Mouse (Mus musculus): ENCODE data around the gene Ftcd. TPM values are rescaled to one million over a fixed set of nuclear protein-coding genes. Genes with fewer than 3 reads are reported as not detected.
A peak's percentile ranks its signal among the peaks of the same experiment; 100 is the strongest.

Ftcd gene
- total RNA-seq, 2 experiments from 2014 or later = 0.16 TPM; not detected in 1

GRCm38 (mm10) chr10:76596338-76596737 lies 20.9 kb downstream of the Ftcd start:
- intact Hi-C loops (cut with DNase I) = no loop called here

GRCm38 (mm10) chr10:76602690-76603089 lies 27.2 kb downstream of the Ftcd start:
- intact Hi-C loops (cut with DNase I) = no loop called here
- no peak for DNase-seq (ENCODE audit: low spot score in 2 of 2)

More at GRCm38 (mm10) chr10:76596338-76596737, 20.9 kb downstream of the Ftcd start:
- DNase-seq (ENCODE audit: low spot score in 2 of 2) = no peak

- DNase-seq (ENCODE audit: low spot score in 2 of 2) = no peak
- intact Hi-C loops (cut with DNase I) = no loop called here
Observed at GRCm38 (mm10) chr10:76612473-76612872, 37.0 kb downstream of the Ftcd start.

GRCm38 (mm10) chr10:76622411-76622810 lies 47.0 kb downstream of the Ftcd start:
- intact Hi-C loops (cut with DNase I) = loop anchor here (2.0 kb wide), 1 partner anchor 110 kb away; no protein-coding TSS in a partner anchor
- no peak for DNase-seq (ENCODE audit: low spot score in 2 of 2)

- DNase-seq (ENCODE audit: low spot score in 2 of 2) = peak; percentile 59 to 73
- intact Hi-C loops (cut with DNase I) = loop anchor here (2.0 kb wide), 1 partner anchor 110 kb away; no protein-coding TSS in a partner anchor
Observed at GRCm38 (mm10) chr10:76622928-76623680, 47.7 kb downstream of the Ftcd start, which contains the start of gene Col6a2. TSS of gene Col6a2 (minus strand) at chr10:76623630.

- DNase-seq (ENCODE audit: low spot score in 2 of 2) = no peak
Observed at GRCm38 (mm10) chr10:76623734-76624133, 48.3 kb downstream of the Ftcd start.

GRCm38 (mm10) chr10:76624903-76625302 lies 49.5 kb downstream of the Ftcd start:
- no peak for DNase-seq (ENCODE audit: low spot score in 2 of 2)
- intact Hi-C loops (cut with DNase I) = no loop called here

More at GRCm38 (mm10) chr10:76623734-76624133, 48.3 kb downstream of the Ftcd start:
- intact Hi-C loops (cut with DNase I) = loop anchor here (2.0 kb wide), 1 partner anchor 109 kb away; no protein-coding TSS in a partner anchor

- DNase-seq (ENCODE audit: low spot score in 2 of 2) = no peak
- intact Hi-C loops (cut with DNase I) = no loop called here
Observed at GRCm38 (mm10) chr10:76627714-76628113, 52.3 kb downstream of the Ftcd start.

GRCm38 (mm10) chr10:76630657-76631056 lies 55.2 kb downstream of the Ftcd start:
- intact Hi-C loops (cut with DNase I) = no loop called here
- DNase-seq (ENCODE audit: low spot score in 2 of 2) = no peak

GRCm38 (mm10) chr10:76632630-76633029 lies 57.2 kb downstream of the Ftcd start:
- peak; percentile 28 to 85 for DNase-seq (ENCODE audit: low spot score in 2 of 2)
- intact Hi-C loops (cut with DNase I) = no loop called here

- DNase-seq (ENCODE audit: low spot score in 2 of 2) = no peak
- intact Hi-C loops (cut with DNase I) = no loop called here
Observed at GRCm38 (mm10) chr10:76634094-76634571, 58.7 kb downstream of the Ftcd start.

- intact Hi-C loops (cut with DNase I) = no loop called here
- no peak for DNase-seq (ENCODE audit: low spot score in 2 of 2)
Observed at GRCm38 (mm10) chr10:76634584-76634983, 59.1 kb downstream of the Ftcd start.

GRCm38 (mm10) chr10:76636026-76636425 lies 60.6 kb downstream of the Ftcd start:
- intact Hi-C loops (cut with DNase I) = no loop called here
- peak in 1 of 2 experiments; percentile 50 for DNase-seq (ENCODE audit: low spot score in 2 of 2)

GRCm38 (mm10) chr10:76636601-76637000 lies 61.2 kb downstream of the Ftcd start:
- intact Hi-C loops (cut with DNase I) = no loop called here
- no peak for DNase-seq (ENCODE audit: low spot score in 2 of 2)

Other genes starting within 250 kb of the Ftcd start
- gene Dip2a, start 230.4 kb upstream of the Ftcd start, total RNA-seq (2021) = 10 to 100 TPM; 52.7 to 57.4 TPM
- gene AC141477.1, start 135.2 kb upstream of the Ftcd start, total RNA-seq (2021) = not detected
- 10 to 100 TPM; 20.0 to 20.3 TPM for gene Pcnt, start 132.9 kb upstream of the Ftcd start, total RNA-seq (2021)
- not detected for gene 2610028H24Rik, start 126.6 kb upstream of the Ftcd start, total RNA-seq (2021)
- gene Mcm3ap, start 106.7 kb upstream of the Ftcd start, total RNA-seq (2021) = 10 to 100 TPM; 51.1 to 56.9 TPM
- 1 to 10 TPM; 3.8 to 4.4 TPM for gene Ybey, start 106.5 kb upstream of the Ftcd start, total RNA-seq (2021)
- gene Lss, start 44.1 kb upstream of the Ftcd start, total RNA-seq (2021) = 10 to 100 TPM; 44.2 to 45.1 TPM
- gene Spatc1l, start 13.4 kb upstream of the Ftcd start, total RNA-seq (2021) = not detected
- gene Col6a2, start 48.0 kb downstream of the Ftcd start, total RNA-seq (2021) = 10 to 100 TPM in 1 of 2 experiments, 1 to 10 TPM in 1; 9.4 to 10.1 TPM
- 10 to 100 TPM; 35.8 to 45.6 TPM for gene Col6a1, start 150.5 kb downstream of the Ftcd start, total RNA-seq (2021)